Mouse (Mus musculus) cerebellum, adult 2 months (tissue): ENCODE data around the gene Rapgef1. TPM values are rescaled to one million over a fixed set of nuclear protein-coding genes. Genes with fewer than 3 reads are reported as not detected.
"Not testable (repeated sequence)": the region's sequence is repeated elsewhere in the genome, so short reads cannot be mapped to it uniquely, and the experiment has no call there.

Experiments used
- DNase-seq, 2 experiments: peaks; one replicate each; pipeline ENCODE4 v3.0.0; 2021
- H3K27ac ChIP-seq: fragments of 200-500 bp; 2 replicates; pipeline ENCODE4 v1.5.1; 2012; ENCODE audit warnings: low read length, control low read depth, inconsistent platforms; ENCODE audit not compliant: insufficient read depth
- H3K27me3 ChIP-seq: fragments of 200-500 bp; 2 replicates; pipeline ENCODE4 v1.6.1; 2012; ENCODE audit warnings: inconsistent platforms, mild to moderate bottlenecking, low read length, moderate library complexity; ENCODE audit not compliant: control insufficient read depth, insufficient read depth
- H3K4me1 ChIP-seq: fragments of 200-500 bp; 2 replicates; pipeline ENCODE4 v1.6.1; 2011; ENCODE audit warnings: low read length; ENCODE audit not compliant: control insufficient read depth, insufficient read depth
- H3K4me3 ChIP-seq: fragments of 200-500 bp; replicated peaks from 2 replicates; pipeline ENCODE3; 2011; ENCODE audit warnings: mild to moderate bottlenecking, low read depth, low read length, control low read depth; ENCODE audit not compliant: insufficient read depth
- CTCF ChIP-seq: fragments of 200-500 bp; IDR thresholded peaks from 2 replicates; pipeline ENCODE4 v1.5.1; 2011; ENCODE audit warnings: low read depth, mild to moderate bottlenecking, control low read depth, low read length, moderate library complexity, borderline replicate concordance; ENCODE audit not compliant: insufficient read depth
- POLR2A ChIP-seq: fragments of 200-500 bp; IDR thresholded peaks from 2 replicates; pipeline ENCODE4 v1.6.1; 2011; ENCODE audit warnings: low read length, control low read depth, borderline replicate concordance; ENCODE audit not compliant: insufficient read depth
- WGBS: fragments of 180-500 bp; shearing (Covaris S2); methylation state at CpG from one replicate; pipeline ENCODE4 v1.1.7; 2018; 5-methylcytosine and 5-hydroxymethylcytosine counted together
- polyA plus RNA-seq: library from polyadenylated mRNA; depleted of rRNA; stranded (reverse); fragments of >200 nt; gene quantifications from 2 replicates; pipeline ENCODE4 v1.2.3, GENCODE M21; 2012

The Rapgef1 gene
- polyA plus RNA-seq, 1 experiment = 72.6 TPM

- H3K4me1 ChIP-seq = peaks cover 57% of the 10 kb centered on the region
- peak; percentile 72 to 73 for DNase-seq
- H3K27ac ChIP-seq = peak overlapping the region; percentile 85
- TF ChIP-seq POLR2A (no peak), CTCF (no peak)
- no peaks in the 10 kb centered on the region for H3K27me3 ChIP-seq
- H3K4me3 ChIP-seq = no peak overlapping the region
- WGBS = 35% methylated on average over 18 of the region's 18 CpGs
Observed at GRCm38 (mm10) chr2:29706726-29707620, 87.5 kb downstream of the Rapgef1 start.

DNA sequence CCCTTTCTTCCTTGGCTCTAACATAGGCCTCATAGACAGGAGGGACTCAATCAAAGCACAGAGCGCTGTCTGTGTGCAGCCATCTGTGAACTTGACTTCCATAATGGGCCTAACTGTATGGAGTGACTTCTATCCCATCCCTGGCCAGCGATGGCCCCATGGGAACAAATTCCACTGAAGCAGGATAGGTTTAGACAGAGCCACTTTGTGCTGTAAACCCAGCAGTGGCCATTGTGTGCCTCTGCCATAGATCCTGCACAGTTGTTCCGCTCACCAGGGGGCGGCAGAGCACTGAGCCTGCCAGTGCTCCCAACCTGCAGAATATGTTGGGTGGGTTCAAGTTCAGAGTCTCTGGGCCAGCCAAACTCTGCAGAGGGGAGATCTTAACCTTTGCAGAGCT, 88.2 kb downstream of the Rapgef1 start:
- no peaks in the 10 kb centered on the region for H3K27me3 ChIP-seq
- H3K27ac ChIP-seq = 0 out of 2 replicates have a peak overlapping the region, but pooled peaks have one; percentile 5
- 65% methylated on average over 4 of the region's 4 CpGs for WGBS
- no peak for TF ChIP-seq POLR2A
- H3K4me3 ChIP-seq = no peak overlapping the region
- peaks cover 63% of the 10 kb centered on the region for H3K4me1 ChIP-seq
- DNase-seq = peak; percentile 37 to 46

DNA sequence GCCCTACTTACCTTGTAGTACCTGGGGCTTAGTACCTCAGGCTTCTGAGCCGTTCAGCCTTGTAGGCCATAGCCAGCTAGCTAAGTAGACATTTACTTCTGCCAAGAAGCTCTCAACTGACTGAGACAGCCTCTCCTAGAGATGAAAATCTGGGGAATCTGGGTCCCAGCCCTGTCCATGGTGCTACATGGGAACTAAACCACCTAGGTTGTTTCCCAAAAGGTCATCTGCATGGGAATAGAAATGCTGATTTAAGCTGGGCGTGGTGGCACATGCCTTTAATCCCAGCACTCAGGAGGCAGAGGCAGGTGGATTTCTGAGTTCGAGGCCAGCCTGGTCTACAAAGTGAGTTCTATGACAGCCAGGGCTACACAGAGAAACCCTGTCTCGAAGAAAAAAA, 88.7 kb downstream of the Rapgef1 start:
- 82% methylated on average over 4 of the region's 4 CpGs for whole genome bisulfite sequencing
- Histone ChIP-seq H3K27ac (0 out of 2 replicates have a peak overlapping the region, but pooled peaks have one; percentile 5), H3K4me1 (peaks cover 63% of the 10 kb centered on the region)
- DNase-seq, H3K4me3 ChIP-seq, H3K27me3 ChIP-seq: not testable (repeated sequence)

- Histone ChIP-seq H3K27ac (peak overlapping the region; percentile 82), H3K4me3 (no peak overlapping the region), H3K4me1 (peaks cover 46% of the 10 kb centered on the region), H3K27me3 (no peaks in the 10 kb centered on the region)
- DNase-seq = no peak
- WGBS = 71% methylated on average over 3 of the region's 3 CpGs
- TF ChIP-seq POLR2A (no peak), CTCF (no peak)
Observed at GRCm38 (mm10) chr2:29711038-29711437, 91.5 kb downstream of the Rapgef1 start.

GRCm38 (mm10) chr2:29711877-29712276, 92.4 kb downstream of the Rapgef1 start:
- Histone ChIP-seq H3K4me1 (peaks cover 46% of the 10 kb centered on the region), H3K27ac (peak overlapping the region; percentile 82), H3K27me3 (no peaks in the 10 kb centered on the region), H3K4me3 (no peak overlapping the region)
- DNase-seq = no peak
- WGBS = 44% methylated on average over 5 of the region's 5 CpGs
- TF ChIP-seq POLR2A (no peak), CTCF (no peak)

DNA sequence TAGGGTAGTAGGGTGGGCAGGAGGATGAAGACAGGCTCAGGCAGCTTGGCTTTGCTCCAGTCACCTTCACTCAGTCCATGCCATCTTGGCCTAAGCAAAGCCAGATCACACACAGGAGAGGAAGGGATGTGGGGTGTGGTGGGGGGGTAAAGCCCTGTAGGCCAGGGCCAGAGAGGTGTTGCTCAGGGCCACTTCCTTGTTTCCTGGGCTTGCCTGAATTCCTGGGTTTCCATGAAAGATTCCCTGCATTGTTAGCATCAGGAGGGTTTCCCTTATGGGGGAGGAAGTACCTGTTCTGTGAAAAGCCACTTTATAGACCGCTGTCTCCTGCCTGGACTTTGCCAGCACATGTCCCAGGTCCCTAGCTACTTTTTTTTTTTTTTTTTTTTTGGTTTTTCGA, 94.0 kb downstream of the Rapgef1 start:
- no peaks in the 10 kb centered on the region for H3K27me3 ChIP-seq
- 90% methylated on average over 1 of the region's 2 CpGs for WGBS
- H3K27ac ChIP-seq = no peak overlapping the region
- no peak for DNase-seq
- TF ChIP-seq POLR2A (no peak), CTCF (no peak)
- peaks cover 33% of the 10 kb centered on the region for H3K4me1 ChIP-seq
- no peak overlapping the region for H3K4me3 ChIP-seq

- Histone ChIP-seq H3K4me3 (no peak overlapping the region), H3K27me3 (no peaks in the 10 kb centered on the region), H3K27ac (no peak overlapping the region), H3K4me1 (peaks cover 33% of the 10 kb centered on the region)
- DNase-seq = no peak
- TF ChIP-seq POLR2A (no peak), CTCF (no peak)
- WGBS = 94% methylated on average over 5 of the region's 5 CpGs
Observed at GRCm38 (mm10) chr2:29714127-29714526, 94.6 kb downstream of the Rapgef1 start.

- Histone ChIP-seq H3K27me3 (no peaks in the 10 kb centered on the region), H3K4me3 (no peak overlapping the region), H3K27ac (no peak overlapping the region), H3K4me1 (peaks cover 36% of the 10 kb centered on the region)
- no peak for TF ChIP-seq CTCF
- TF ChIP-seq POLR2A = no peak
- DNase-seq = no peak
- WGBS = 59% methylated on average over 7 of the region's 7 CpGs
Observed at GRCm38 (mm10) chr2:29716143-29716542, 96.6 kb downstream of the Rapgef1 start.
